Mouse (Mus musculus) NIH3T3 (cell line): ENCODE measurements at regions not wholly inside any gene's neighbourhood (a gene's known extent, or its start where the extent isn't known, plus 50 kb on each side); places are given as distances from the start of the nearest gene placed in this dataset.

Source experiments
- DNase-seq: peaks from one replicate; pipeline ENCODE4 v3.0.0-alpha.2; 2012; ENCODE audit warnings: low read depth

DNA sequence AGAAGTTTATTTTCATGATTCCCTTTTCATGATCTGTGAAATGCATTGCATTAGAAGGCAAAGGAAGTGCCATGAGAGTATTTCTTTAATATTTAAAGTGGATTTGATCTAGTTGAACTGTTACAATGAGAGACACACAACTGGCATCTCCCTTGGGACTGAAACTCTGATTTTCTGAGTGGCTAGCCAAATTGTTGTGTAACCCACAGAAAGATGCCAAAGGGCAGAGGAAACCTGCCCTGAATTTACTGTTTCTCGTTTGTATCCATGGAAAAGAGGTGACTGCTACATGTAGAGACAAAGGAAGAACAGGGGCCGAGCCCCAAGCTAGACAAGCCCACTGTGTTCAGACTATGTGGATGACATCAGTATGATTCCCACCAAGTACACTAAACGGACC is 360.4 kb upstream of the Cited2 start:
- DNase-seq: peak; percentile 52

DNA sequence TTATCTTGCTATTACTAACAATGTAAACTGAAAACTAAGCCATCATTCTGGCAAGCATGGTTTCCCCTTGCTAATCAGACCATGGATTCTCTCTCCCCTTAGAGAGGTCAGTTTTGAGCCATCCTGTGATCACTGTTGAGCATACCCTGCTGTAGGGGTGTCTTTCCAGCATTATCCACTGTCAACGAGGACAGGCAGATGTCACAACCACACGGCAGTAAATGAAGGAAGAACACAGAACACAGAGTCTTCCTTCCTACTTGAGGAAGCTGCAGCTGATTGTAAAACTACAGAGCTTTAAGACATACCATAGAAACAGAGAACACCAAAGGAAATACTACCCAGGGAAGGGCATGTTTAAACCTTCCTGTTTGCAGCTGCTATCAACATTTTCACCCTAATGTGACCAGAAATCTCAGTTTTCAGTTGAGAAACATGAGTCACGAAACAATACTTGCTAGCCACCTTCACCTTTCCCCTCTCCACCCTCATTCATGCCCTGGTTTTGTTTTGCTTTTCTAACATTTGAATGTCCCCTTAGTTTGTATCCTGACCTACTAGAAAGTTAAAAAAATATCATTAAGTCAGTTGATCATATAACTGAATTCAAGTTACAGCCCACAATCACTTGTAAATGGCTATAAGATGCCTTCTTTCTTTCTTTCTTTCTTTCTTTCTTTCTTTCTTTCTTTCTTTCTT is 356.8 kb upstream of the Cited2 start:
- no peak for DNase-seq

DNA sequence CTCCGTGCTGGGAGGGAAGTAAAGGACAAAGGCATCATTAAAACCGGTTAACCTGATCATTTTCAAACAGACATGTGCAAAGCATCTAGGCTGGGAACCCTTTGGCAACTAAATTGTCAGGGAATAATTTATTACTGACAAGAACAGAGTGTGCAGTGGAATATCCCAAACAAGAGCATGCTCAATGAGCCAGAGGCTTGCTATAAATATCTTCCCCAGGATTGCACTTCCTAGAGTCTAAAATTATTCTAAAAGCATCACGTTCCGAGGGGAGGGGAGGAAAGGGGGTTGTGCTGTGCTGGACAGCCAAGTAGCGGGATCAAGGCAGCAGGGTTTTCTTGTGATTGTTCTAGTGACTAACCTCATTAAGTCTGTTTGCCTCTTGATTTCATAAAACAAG is 356.0 kb upstream of the Cited2 start:
- DNase-seq: peak; percentile 40

DNA sequence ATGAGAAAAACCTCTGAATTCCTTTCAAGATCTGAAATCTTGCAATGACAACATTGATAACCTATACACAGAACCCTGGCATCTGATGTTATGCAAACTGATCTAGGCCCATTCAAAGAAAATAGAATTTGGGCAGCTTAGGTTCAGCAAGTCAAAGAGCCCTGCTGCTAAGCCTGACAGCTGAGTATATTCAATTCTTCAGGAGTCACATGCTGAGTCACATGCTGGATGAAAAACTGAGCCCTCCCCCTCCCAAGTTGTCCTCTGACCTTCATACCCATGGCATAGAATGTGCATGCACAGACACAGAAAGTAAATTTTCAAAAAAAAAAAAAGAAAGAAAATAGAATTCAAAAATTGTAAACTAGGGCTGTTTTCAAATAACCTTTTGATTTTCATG is 355.6 kb upstream of the Cited2 start:
- DNase-seq: no peak

DNA sequence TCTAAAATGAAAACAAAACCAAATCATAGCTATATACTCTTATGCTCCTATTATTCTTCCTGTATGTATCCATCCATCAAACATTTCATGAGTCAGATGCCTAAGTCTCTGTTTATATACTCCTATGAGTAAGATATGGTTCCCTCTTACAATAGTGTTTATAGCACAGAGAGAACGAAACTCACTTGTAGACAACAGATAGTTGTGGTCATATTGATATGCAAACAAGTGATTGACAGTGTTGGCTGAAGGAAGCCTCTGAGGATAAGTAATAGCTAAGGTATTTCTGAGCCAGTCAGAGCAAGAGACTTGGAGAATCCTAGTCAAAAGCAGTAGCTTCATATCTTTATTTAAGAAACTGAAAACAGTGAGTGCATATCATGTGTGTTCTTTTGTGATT is 354.4 kb upstream of the Cited2 start:
- peak; percentile 48 for DNase-seq

DNA sequence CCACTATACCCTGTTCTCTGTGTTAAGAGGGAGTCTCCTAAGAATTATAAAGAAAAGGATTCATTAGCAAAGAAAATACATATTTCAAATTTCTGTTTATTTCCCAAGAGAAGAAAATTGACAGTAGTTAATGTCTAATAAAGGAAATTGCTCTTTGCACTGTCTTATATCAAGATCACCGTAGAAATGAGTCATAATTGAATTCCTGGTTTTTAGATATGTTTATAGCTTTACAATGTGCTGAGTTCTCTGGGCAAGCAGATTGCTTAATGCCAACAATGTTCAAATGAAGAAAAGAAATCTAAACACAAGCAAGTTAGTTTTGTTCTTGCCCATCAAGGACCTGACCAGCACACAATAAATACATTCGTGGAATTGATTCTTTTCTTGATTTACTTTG is 350.1 kb upstream of the Cited2 start:
- no peak for DNase-seq

DNA sequence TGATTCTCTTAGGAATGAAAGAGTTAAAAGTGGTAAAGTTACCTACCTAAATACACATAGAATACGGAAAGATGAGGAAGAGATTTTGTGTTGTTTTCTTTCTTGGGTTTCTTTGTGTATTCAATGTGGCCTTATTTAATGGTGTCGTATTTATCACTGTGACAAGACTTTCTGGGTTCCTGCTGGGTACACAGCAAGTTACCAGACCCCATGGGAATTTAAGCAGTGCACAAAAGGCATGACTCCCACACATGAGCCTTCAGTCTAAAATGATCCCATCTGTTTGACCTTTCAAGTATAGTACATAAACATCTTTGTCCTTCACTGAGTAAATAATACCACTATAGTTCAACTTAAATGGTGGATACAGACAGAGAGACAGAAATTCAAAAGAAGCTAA is 349.0 kb upstream of the Cited2 start:
- no peak for DNase-seq

DNA sequence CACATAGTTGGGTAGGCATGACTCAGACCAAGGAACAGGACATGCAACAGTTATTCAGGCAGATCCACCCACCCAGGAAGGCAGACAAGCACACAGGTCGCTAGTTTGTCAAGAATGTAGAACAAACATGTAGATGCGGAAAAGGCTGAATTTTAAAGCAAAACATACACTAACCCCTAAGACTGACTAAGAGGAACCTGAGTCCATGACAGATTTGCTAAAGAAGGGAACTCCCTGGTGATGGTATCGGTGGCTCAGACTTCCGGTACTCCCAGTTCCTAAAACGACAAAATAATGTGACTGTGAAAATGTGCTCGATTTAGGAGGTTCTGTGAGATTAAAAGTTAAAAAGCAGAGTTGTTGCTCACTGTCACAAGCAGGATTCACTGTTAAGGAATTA is 340.0 kb upstream of the Cited2 start:
- peak; percentile 33 for DNase-seq

DNA sequence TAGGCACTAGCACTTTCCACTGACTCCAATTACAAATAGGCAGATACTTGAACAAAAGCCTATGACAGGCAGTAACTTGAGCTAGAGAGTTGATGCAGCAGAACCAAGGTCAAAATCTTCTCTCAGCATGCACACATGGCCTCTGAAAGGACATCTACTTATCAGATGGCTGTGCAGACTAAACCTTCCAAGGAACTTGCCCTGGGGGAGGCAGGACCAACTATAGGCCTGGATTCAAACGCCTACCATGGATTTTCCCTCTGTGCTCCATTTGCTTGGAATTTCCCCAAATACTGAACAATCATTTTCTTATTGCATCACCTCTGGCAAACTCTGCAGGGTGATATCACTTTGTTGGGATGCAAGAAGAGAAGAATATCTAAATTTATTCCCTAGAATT is 337.8 kb upstream of the Cited2 start:
- peak; percentile 88 for DNase-seq

DNA sequence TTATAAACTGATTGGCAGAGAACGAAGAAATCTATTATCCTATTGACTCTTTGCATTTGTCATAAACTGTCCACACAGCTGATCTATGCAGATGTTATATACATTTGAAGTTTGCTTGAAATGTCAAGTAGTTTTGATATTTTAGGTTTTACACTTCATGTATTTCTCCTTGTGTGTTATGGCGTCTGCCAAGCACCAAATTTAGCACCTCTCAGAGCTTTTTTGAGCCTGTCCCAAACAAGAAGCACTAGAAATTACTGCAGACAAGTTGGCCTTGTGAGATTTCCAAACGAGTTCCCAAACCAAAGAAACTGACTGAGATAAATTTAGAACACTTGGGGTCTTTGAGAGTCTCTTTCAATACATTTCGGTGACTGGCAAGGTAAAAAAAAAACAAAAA is 335.7 kb upstream of the Cited2 start:
- no peak for DNase-seq

DNA sequence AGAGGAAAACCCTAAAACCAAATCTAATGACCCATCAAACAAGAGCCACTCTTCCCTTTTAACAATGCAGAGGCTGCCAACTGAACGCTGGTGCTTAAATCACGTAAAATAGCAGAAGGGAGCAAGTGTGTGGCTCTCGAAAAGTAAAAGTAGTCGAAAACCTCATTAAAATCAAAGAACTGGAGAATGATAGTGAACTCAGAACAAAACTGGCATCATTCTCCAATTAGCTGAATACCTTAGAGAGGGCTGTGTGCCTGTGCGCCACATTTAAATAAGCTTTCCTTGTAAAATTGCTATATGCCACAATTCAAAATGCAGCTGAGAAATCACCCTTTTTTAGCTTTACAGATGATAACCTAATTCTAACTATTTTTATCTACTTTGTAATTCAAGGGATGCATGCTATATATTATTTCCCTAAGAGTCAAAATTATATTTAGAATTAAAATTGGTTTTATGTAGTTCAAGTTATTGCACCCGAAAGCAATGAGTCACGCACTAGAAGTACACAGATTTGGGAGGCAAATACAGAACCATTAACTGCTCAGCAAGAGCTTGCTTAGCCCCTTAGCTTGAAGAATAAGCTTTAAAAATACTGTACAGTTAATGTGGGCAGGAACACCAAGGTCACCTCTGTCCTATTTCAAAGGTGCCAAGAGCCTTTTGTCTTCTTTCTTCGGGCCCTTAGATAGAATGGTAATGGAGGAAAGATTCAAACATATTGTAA is 327.4 kb upstream of the Cited2 start:
- no peak for DNase-seq

DNA sequence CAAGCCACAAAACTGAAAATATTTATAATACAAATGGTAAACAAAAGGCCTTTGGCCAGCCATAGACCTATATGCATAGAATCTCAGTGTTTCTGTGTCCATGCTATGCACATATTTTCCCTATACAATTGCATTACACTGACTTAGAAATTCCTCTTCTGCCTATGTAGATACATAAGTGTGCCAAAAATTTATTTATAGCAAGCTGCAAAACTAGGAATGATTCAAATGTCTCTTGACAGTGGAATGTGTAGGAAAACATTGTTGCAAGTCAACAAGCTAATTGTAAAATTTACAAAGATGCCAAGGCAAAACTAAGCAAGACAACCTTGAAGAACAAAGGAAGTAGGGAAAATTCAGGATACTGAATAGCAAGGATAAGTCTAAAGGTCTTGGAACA is 319.1 kb upstream of the Cited2 start:
- DNase-seq: peak; percentile 23

DNA sequence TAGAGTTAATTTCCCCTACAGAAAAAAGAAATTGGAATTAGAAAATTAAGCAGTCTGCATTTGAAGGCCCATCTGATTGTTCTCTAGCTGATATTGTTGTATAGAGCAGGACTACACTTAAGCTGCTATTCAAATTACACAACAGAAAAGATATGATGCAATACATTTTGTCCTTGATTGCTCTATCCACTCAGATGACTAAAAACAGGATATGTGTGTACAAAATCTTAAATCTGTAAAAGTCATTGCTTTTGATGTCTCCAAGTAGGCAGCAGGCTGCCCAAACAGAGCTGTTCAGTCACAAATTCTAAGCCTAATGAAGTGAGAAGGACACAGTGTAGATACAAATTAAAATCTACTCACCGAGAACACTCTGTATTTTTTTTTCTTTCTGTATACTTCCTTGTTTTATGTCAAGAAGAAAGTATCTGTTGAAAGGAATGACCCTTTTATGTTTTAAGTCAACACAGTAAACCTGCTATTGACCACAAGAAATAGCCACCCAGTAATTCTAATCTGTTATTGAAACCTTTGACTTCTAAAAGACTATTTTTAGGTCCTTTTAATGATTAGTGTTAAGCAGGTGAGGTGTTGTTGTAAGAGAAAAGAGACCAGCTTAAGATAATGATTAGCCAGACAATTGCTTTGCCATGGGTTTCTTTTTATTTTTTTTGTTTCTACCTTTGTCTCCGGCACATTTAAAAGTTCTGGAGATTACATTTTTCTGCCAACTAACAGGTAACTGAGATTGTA is 315.0 kb upstream of the Cited2 start:
- DNase-seq: peak; percentile 13

DNA sequence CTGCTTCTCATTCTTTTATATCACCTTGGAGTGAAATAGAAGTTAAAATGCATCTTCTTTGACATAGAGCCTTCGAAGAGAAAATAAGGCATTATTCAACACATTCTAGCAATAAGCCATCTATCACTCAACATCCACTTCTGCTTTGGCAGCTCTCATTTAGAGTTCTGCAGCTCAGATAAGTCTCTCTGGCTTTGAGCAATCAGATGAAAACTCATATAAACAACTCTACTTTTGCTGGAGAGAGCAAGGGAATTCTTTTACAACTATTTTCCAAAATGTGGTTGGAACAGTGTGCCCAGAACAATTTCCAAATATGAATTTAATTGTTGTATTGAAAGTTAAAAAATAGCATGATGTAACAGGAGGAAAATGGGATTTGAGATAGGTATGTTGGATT is 314.2 kb upstream of the Cited2 start:
- DNase-seq: peak; percentile 62

DNA sequence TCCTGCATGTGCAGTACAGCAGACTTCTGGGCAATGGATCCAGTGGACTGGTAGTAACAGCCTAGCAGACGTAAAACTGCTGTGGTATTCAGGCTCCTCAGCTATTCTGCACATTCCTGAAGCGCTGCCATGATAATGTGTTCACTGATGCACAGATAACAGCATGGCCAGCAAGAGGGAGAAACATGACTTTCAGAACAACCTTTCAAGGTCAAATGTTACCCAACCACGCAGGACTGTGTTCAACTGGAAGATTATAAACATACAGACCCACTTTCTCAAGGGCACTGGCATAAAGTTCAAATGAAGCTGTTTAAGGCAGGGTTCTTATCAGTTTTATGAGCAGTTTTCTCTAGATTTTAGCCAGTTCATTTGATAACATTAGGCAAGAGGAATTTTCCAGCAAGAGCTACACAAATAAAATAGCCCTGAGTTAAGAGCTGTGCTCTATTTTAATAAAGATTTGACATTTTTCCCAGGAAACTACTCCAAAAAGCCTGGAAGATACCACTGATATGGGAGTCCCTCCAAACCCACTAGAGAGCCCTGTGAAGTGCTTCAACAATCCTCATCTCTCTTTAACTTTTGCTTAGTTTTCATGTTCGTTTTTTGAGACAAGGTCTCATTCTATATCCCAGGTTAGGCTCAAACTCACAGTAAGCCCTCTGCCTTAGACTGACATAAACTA is 311.6 kb upstream of the Cited2 start:
- peak; percentile 81 for DNase-seq

DNA sequence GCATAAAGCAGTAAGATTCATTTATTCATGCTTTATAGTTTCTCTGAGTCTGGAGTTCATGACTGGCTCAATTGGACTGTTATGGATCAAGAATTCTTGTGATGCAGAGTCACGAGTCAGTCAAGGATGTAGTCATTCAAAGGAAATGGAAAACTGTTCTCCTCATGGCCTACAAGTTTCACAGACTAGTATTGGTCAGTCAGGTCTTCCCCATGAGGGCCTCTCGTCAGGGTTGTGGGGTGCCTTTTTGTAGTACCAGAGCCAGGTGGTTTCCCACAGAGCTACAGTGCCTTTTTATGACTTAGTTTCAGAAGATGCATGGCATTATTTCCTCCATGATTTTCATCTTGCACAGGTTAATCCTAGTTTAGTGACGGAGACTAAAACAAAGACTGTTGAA is 307.9 kb upstream of the Cited2 start:
- DNase-seq: peak; percentile 22

DNA sequence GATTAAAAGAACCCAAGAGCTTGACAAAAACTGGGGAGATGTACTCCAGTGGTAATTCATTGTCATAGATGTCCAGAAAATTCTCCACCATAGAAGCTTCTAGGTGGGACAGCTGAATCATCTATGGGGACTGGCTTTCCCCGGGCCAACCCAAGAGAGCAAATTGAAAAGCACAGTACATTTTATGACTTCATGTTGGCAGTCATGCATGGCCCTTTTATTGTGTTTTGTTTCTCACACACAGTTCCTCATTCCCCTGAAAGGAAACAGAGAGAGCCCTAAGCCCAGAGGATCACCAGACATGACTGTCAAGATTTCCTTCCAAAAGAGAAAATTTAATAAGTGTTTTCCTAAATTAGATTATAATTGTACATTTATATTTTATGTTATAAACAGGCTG is 306.9 kb upstream of the Cited2 start:
- DNase-seq: no peak

DNA sequence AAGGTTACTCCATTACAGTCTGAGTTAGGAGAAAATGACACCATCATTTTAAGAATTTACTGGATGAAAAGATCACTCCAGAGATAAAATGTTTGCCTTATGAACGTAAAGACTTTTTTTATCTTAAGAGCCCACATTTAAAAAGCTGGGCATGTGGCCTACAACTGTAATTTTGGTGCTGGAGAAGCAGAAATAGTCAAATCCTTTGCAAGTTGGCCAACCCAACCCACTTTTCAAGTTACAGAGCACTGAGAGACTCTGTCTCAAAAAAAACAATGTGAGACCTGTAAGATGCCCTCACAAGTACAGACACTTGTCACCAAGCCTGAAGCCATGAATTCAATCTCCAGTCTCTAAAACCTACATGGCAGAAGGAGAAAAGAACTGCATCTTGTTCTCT is 305.6 kb upstream of the Cited2 start:
- no peak for DNase-seq

DNA sequence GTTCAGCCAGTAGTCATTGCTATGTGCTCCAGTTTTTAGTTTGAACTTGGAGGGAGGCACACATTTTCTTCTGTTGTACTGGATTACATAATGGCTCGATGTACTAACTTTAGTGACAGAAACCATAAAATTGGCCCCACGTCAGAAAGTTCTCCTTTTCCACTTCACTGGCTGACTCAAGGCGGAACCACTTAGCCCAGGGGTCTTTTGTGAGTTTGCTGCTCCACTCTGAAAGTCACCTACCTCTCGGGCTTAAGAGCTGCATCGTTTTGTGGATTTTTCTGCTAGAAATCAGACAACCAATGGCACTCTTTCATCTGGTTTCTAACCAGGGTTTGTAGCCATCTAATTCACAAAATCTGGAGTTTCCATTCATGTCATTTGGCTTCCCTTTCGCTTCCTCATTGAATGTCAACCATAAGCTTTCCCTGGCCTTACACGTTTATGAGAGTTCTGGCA is 304.8 kb upstream of the Cited2 start:
- DNase-seq: peak; percentile 49

DNA sequence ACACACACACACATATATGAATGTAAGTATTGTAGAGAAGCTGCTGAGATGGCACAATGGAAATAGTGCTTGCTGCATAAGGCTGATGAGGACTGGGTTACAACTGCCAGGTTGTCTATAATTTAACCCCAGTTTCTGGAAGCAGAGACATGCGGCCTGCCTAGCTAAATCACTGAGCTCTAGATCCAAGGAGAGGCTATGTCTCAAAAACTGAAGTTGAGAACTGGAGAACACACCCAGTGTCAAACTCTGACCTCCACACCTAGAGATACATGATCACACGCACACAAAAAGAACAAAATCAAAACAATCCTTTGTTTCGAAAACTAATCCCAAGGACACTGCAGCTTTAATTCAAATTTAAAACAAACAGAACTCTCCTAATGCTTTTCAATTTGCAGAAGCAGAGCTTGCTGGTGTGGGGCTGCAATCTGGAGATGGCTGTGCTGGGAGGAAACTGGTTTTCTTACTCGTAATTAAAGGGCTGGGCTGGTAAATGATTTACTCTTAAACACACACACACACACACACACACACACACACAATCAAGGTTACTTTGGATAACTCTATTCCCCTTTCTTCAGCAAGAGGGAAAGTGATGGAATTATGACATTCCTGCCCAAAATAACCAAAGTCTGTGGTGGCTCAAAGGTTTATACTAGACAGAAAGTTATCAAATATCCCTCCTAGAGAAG is 299.3 kb upstream of the Cited2 start:
- no peak for DNase-seq

DNA sequence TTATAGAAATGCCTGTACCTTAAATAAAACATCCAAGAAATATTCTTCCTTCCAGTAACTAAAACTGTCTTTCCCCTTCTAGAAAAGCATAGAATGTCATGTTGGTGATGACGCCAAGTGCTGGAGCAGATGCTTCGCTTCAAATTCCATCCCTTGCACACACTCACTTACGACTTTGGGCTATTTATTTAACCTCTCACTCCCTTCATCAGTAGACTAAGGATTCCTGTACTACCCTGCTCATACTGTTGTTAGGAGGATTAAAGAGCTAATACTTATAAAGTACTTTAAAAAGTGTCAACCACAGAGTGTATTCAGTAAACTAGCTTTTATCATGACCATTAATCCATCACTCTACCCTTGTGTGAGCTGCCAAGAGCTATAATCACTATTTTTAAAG is 296.8 kb upstream of the Cited2 start:
- DNase-seq: no peak

DNA sequence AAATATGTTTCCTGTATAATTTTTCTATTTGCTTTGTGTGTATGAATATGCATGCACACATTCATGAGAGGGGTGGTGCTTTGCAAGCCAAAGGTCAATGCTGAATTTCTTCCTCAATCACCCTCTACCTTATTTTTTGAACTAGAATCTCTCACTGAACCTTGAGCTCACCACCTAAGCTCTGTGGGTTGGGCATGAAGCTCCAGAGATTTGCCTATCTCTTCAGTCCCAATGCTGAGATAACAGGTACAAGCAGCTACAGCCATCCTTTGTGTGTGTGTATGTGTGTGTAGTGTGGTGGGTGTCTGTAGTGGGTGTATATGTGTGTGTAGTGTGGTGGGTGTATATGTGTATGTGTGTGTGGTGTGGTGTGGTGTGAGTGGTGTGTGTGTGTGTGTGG is 295.7 kb upstream of the Cited2 start:
- DNase-seq: no peak
